Mouse (Mus musculus): Measurements from ENCODE around the gene Ripor1. TPM values are rescaled to one million over a fixed set of nuclear protein-coding genes. Genes with fewer than 3 reads are reported as not detected.
A peak's percentile ranks its signal among the peaks of the same experiment; 100 is the strongest.

The Ripor1 gene
- total RNA-seq, 2 experiments from 2014 or later = 81.0 to 81.3 TPM

DNA sequence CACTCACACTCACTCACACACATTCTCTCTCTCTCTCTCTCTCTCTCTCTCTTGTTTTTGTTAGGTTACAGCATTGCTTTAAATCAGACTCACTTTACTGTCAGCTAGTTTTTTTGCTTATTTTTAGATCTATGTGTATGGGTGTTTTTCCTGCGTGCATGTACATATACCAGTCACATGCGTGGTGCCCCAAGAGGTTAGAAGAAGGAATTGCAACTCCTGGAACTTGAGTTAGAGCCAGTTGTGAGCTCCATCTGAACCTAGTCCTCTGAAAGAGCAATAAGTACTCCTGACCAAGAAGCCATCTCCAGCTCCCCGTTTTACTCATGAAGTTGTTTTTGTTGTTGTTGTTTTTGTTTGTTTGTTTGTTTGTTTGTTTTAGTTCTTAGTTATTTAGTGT is 56.1 kb downstream of the Ripor1 start:
- intact Hi-C loops (cut with DNase I) = no loop called here
- DNase-seq (ENCODE audit: low spot score in 2 of 2) = peak; percentile 12 to 69

Small RNAs within 50 kb of the gene (microRNA-seq; reads per million reads assigned to microRNA genes)
- gene Mir1966 = 1.3 reads per million in 2 experiments

Other genes starting within 250 kb of the Ripor1 start
- 1 to 10 TPM; 1.7 to 4.9 TPM for gene Plekhg4, start 232.0 kb upstream of the Ripor1 start, total RNA-seq (2021)
- not detected for gene Kctd19, start 191.8 kb upstream of the Ripor1 start, total RNA-seq (2021)
- under 1 TPM in 1 of 2 experiments, not detected in 1; 0.40 TPM for gene Lrrc36, start 191.7 kb upstream of the Ripor1 start, total RNA-seq (2021)
- 10 to 100 TPM; 41.2 to 49.7 TPM for gene Tppp3, start 133.7 kb upstream of the Ripor1 start, total RNA-seq (2021)
- gene Zdhhc1, start 108.4 kb upstream of the Ripor1 start, total RNA-seq (2021) = 10 to 100 TPM; 26.8 to 27.5 TPM
- not detected for gene Hsd11b2, start 86.5 kb upstream of the Ripor1 start, total RNA-seq (2021)
- gene Atp6v0d1, start 39.2 kb upstream of the Ripor1 start, total RNA-seq (2021) = 100 to 1,000 TPM; 347 to 370 TPM
- gene Ctcf, start 31.3 kb downstream of the Ripor1 start, total RNA-seq (2021) = 10 to 100 TPM; 57.5 to 58.9 TPM
- gene Agrp, start 32.1 kb downstream of the Ripor1 start, total RNA-seq (2021) = under 1 TPM in 1 of 2 experiments, not detected in 1; 0.51 TPM
- 10 to 100 TPM; 55.4 to 56.2 TPM for gene Carmil2, start 81.0 kb downstream of the Ripor1 start, total RNA-seq (2021)
- 10 to 100 TPM; 46.1 to 47.9 TPM for gene Acd, start 95.8 kb downstream of the Ripor1 start, total RNA-seq (2021)
- gene Pard6a, start 95.9 kb downstream of the Ripor1 start, total RNA-seq (2021) = 10 to 100 TPM; 45.6 to 49.5 TPM
- gene 4933405L10Rik, start 102.4 kb downstream of the Ripor1 start, total RNA-seq (2021) = under 1 TPM in 1 of 2 experiments, not detected in 1; 0.78 TPM
- gene Enkd1, start 103.0 kb downstream of the Ripor1 start, total RNA-seq (2021) = 10 to 100 TPM in 1 of 2 experiments, 1 to 10 TPM in 1; 10.0 to 12.3 TPM
- gene Gfod2, start 153.4 kb downstream of the Ripor1 start, total RNA-seq (2021) = 10 to 100 TPM; 20.6 to 20.9 TPM
- 10 to 100 TPM; 24.6 to 26.4 TPM for gene Ranbp10, start 222.1 kb downstream of the Ripor1 start, total RNA-seq (2021)
- under 1 TPM in 1 of 2 experiments, not detected in 1; 0.18 TPM for gene Tsnaxip1, start 222.5 kb downstream of the Ripor1 start, total RNA-seq (2021)
- 10 to 100 TPM; 17.6 to 17.7 TPM for gene Cenpt, start 248.0 kb downstream of the Ripor1 start, total RNA-seq (2021)
- 10 to 100 TPM; 34.7 to 38.5 TPM for gene Thap11, start 249.9 kb downstream of the Ripor1 start, total RNA-seq (2021)

All from left cerebral cortex, postnatal 14 days (tissue).